Mouse (Mus musculus) liver, embryonic 14.5 days (tissue): ENCODE measurements around the gene Armc2.

ENCODE experiments used
- CTCF ChIP-seq: IDR thresholded peaks from 2 replicates; pipeline ENCODE4 v1.5.1; 2016; ENCODE audit warnings: antibody characterized with exemption, low read depth, control low read depth
- EP300 ChIP-seq: IDR thresholded peaks from 2 replicates; pipeline ENCODE4 v1.6.1; 2016; ENCODE audit warnings: antibody characterized with exemption, low read depth

DNA sequence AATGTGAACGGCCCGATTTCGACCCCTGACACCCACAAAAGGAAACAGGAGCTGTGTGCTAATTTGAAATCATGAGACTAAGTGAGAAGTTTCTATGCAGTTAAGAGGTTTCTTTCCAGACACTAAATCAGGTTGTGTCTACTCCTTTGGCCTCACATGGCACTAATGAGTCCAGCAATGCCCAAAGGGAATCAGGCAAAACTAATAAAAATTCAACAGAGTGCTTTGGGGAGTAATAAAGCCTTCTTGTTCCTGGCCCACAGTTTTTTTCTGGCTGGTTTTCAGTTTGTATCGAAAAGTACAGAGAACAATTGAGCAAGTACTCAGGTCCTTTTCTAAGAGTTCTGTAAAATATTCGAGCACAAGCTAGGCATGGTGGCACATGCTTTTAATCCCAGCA, 4.2 kb downstream of the Armc2 start:
- TF ChIP-seq CTCF (no peak), EP300 (no peak)
